Mouse (Mus musculus) neural tube, embryonic 12.5 days (tissue): ENCODE measurements around the gene Nfe2l3. TPM values are rescaled to one million over a fixed set of nuclear protein-coding genes. Genes with fewer than 3 reads are reported as not detected.
A peak's percentile ranks its signal among the peaks of the same experiment; 100 is the strongest.
"Not testable (repeated sequence)": the region's sequence is repeated elsewhere in the genome, so short reads cannot be mapped to it uniquely, and the experiment has no call there.

Experiments used
- ATAC-seq: fragments of 200-750 bp; cut with Nextera tagmentation; 2 replicates; pipeline ENCODE4 v1.8.0; 2017; ENCODE audit warnings: low read depth, mild to moderate bottlenecking, moderate TSS enrichment, moderate library complexity; ENCODE audit not compliant: low FRiP score
- H3K27ac ChIP-seq: fragments of 300-500 bp; sonication (generic); 2 replicates; pipeline ENCODE4 v1.5.1; 2016
- H3K27me3 ChIP-seq: fragments of 300-500 bp; sonication (generic); replicated peaks from 2 replicates; pipeline ENCODE4 v1.6.1; 2016; ENCODE audit warnings: mild to moderate bottlenecking
- H3K36me3 ChIP-seq: fragments of 300-500 bp; sonication (generic); 2 replicates; pipeline ENCODE4 v1.6.1; 2016; ENCODE audit warnings: mild to moderate bottlenecking
- H3K4me1 ChIP-seq: fragments of 300-500 bp; sonication (generic); 2 replicates; pipeline ENCODE4 v1.6.1; 2016
- H3K4me2 ChIP-seq: fragments of 300-500 bp; sonication (generic); replicated peaks from 2 replicates; pipeline ENCODE4 v1.6.1; 2016; ENCODE audit warnings: mild to moderate bottlenecking
- H3K4me3 ChIP-seq: fragments of 300-500 bp; sonication (generic); 2 replicates; pipeline ENCODE4 v1.5.1; 2016
- H3K9ac ChIP-seq: fragments of 300-500 bp; sonication (generic); 2 replicates; pipeline ENCODE4 v1.6.1; 2016; ENCODE audit warnings: mild to moderate bottlenecking
- H3K9me3 ChIP-seq: fragments of 300-500 bp; sonication (generic); 2 replicates; pipeline ENCODE4 v1.6.1; 2016; ENCODE audit warnings: mild to moderate bottlenecking
- WGBS: fragments of 180-500 bp; shearing (Covaris S2); methylation state at CpG from one replicate; pipeline ENCODE4 v1.1.7; 2016; 5-methylcytosine and 5-hydroxymethylcytosine counted together
- polyA plus RNA-seq: library from polyadenylated mRNA; unstranded; fragments of >200 nt; fragmentation: Nextera tagmentation; extraction: Ambion mirVana; gene quantifications from 2 replicates; pipeline ENCODE4 v1.2.1, GENCODE M21; 2016

Nfe2l3 gene
- polyA plus RNA-seq, 1 experiment from 2014 or later: 3.4 TPM

DNA sequence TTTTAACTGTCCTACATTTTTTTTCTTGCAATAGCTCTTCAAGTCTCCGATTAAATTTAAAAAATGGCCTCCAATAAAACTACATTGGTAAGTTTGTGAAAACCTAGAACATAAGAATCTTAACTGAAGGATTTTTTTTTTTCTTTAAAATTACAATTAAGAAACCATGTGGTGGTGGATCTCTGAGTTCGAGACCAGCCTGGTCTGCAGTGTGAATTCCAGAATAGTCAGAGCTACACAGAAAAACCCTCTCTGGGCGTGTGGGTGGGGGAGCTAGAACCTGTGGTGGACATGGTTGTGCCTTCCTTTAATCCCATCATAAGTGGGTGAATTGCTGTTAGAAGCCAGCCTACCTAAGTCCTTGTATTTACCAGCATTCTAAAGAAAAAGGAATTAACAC is 39.3 kb downstream of the Nfe2l3 start:
- Histone ChIP-seq H3K9me3 (no peaks in the 10 kb centered on the region), H3K4me2 (peak overlapping the region; percentile 57), H3K9ac (peak overlapping the region; percentile 99), H3K27me3 (no peaks in the 10 kb centered on the region), H3K36me3 (peaks cover 25% of the 10 kb centered on the region), H3K4me1 (peaks cover 17% of the 10 kb centered on the region), H3K4me3 (peak overlapping the region; percentile 91), H3K27ac (no peak overlapping the region)
- WGBS: 17% methylated on average over 3 of the region's 3 CpGs
- ATAC-seq: no peak

DNA sequence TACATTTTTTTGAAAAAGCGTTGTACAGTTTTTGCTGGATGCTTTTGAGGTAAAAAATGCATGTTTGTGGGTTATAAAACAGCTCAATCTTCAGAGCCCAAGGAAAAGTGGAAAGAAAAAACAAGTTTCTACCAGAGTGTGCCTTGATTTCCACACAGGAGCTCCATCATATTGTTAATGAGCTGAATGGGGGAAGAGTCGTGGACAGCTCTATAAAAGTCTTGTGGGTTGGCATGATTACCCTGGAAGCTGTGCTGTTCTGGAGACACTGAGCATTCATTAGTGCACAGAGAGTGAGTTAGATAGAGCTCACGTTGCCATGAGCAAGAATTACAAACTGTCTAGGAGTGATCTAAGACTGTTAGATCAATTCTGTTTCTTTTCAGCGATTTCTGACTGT is 39.7 kb downstream of the Nfe2l3 start:
- Histone ChIP-seq H3K36me3 (peaks cover 25% of the 10 kb centered on the region), H3K27ac (no peak overlapping the region)

DNA sequence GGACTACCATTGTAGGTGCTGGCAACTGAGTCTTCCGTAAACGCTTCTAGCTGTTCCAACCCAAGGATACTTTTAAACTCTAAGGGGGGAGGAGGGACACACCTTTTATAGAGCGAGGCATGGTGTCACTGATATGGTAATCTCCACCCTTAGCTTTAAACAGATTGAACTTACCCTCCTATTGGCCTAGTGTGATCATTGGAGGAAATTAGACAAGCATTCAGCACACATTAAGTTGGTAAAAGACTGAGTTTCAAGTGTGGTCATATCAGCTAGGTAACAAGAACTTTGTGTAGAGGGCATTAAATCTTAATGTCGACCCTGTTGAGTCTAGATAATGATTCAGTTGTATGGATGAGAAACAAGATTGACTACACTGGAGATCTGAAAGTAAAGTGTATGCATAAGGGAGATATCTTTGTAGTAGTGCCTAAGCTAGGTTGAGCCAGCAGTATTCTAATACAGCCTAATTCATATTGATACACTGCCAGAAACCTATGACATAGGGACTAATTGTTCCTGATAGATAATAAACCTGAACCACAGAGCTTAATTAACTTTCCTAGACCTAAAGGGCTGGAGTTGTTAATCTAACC is 46.8 kb downstream of the Nfe2l3 start:
- H3K27ac ChIP-seq: no peak overlapping the region
- no peak overlapping the region for H3K4me3 ChIP-seq
- no peaks in the 10 kb centered on the region for H3K9me3 ChIP-seq
- H3K4me1 ChIP-seq: no peaks in the 10 kb centered on the region
- ATAC-seq: no peak
- H3K36me3 ChIP-seq: peaks cover 72% of the 10 kb centered on the region
- H3K9ac ChIP-seq: no peak overlapping the region
- H3K27me3 ChIP-seq: no peaks in the 10 kb centered on the region
- H3K4me2 ChIP-seq: no peak overlapping the region
- 92% methylated on average over 4 of the region's 4 CpGs for WGBS

More for the DNA sequence above, 39.7 kb downstream of the Nfe2l3 start:
- 46% methylated on average over 4 of the region's 4 CpGs for WGBS
- peak overlapping the region; percentile 99 for H3K9ac ChIP-seq
- peaks cover 13% of the 10 kb centered on the region; the same call in 1 of the 2 replicates for H3K4me1 ChIP-seq
- H3K4me3 ChIP-seq: peak overlapping the region; percentile 91
- no peaks in the 10 kb centered on the region for H3K9me3 ChIP-seq
- ATAC-seq: no peak
- peak overlapping the region; percentile 57 for H3K4me2 ChIP-seq
- no peaks in the 10 kb centered on the region for H3K27me3 ChIP-seq

DNA sequence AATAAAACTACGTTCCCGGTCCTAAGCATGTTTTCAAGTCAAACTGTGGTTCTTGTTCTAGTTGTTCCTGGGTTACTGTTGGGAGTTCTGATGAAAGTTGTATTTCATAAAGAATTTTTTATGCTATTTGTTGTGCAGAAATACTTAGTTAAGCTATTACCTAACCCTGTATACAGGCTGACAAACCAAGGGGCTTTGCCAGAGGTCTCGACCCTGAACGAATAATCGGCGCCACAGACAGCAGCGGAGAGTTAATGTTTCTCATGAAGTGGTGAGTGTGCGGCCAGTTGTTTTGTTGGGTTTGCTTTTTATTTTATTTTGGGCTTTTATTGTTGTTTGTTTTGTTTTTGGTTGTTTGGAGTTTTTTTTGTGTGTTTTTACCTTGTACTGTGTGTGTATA is 49.1 kb downstream of the Nfe2l3 start:
- H3K4me1 ChIP-seq: no peaks in the 10 kb centered on the region
- H3K36me3 ChIP-seq: peaks cover 60% of the 10 kb centered on the region
- no peak overlapping the region for H3K9ac ChIP-seq
- no peak for ATAC-seq
- no peaks in the 10 kb centered on the region for H3K27me3 ChIP-seq
- H3K4me2 ChIP-seq: no peak overlapping the region
- no peaks in the 10 kb centered on the region for H3K9me3 ChIP-seq
- no peak overlapping the region for H3K27ac ChIP-seq
- H3K4me3 ChIP-seq: no peak overlapping the region
- WGBS: 94% methylated on average over 8 of the region's 8 CpGs

DNA sequence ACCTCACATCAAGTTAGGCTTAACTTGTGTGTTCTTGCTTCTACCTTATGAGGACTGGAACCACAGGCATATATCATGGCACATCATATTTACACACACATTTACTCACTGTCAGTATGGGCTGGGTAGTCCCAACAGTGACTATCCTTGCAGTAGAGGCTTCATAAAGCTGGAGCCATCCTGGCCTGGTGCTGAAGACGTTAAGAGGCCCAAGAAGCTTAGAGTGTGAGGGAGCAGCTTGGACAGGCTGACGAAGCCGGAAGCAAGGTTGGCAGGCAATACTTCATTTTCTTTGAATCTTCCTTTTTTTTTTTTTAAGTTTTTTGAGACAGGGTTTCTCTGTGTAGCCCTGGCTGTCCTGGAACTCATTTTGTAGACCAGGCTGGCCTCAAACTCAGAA is 51.4 kb downstream of the Nfe2l3 start:
- Histone ChIP-seq H3K36me3 (peaks cover 45% of the 10 kb centered on the region), H3K4me2 (no peak overlapping the region), H3K9me3 (no peaks in the 10 kb centered on the region), H3K27ac (no peak overlapping the region), H3K27me3 (no peaks in the 10 kb centered on the region), H3K9ac (no peak overlapping the region), H3K4me3 (no peak overlapping the region), H3K4me1 (no peaks in the 10 kb centered on the region)
- ATAC-seq: no peak
- 90% methylated on average over 3 of the region's 3 CpGs for WGBS

DNA sequence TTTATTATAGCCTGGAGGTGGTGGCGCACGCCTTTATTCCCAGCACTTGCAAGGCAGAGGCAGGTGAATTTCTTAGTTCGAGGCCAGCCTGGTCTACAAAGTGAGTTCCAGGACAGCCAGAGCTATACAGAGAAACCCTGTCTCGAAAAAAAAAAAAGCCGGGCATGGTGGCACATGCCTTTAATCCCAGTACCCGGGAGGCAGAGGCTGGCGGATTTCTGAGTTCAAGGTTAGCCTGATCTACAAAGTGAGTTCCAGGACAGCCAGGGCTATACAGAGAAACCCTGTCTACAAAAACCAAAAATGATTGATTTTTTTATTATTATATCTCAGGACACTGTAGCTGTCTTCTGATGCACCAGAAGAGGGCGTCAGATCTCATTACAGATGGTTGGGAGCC is 52.1 kb downstream of the Nfe2l3 start:
- not testable (repeated sequence) for H3K4me1 ChIP-seq, ATAC-seq

DNA sequence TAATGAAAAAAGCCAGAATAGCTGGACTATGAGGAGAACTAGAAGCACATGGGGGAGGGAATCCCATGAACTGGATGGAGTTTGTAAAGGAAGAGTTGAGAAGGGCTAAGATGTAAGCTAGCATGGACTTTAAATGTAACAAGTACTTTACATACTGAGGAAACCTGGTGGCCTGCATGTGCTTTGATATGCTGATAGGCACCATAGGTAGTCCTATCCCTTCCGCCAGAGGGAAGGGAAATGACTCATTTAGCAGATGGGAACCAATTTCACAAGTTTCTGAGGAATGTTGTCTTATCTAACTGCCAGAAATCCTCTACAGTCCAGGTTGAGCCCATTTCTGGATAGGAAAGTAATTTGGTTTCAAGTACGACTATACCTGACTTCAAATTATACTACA is 53.2 kb downstream of the Nfe2l3 start:
- no peak for ATAC-seq
- Histone ChIP-seq H3K4me3 (no peak overlapping the region), H3K27ac (no peak overlapping the region), H3K9me3 (no peaks in the 10 kb centered on the region), H3K36me3 (peaks cover 27% of the 10 kb centered on the region), H3K4me1 (no peaks in the 10 kb centered on the region), H3K9ac (no peak overlapping the region), H3K4me2 (no peak overlapping the region), H3K27me3 (no peaks in the 10 kb centered on the region)
- 52% methylated on average over 2 of the region's 2 CpGs for WGBS

More for the DNA sequence above, 52.1 kb downstream of the Nfe2l3 start:
- not testable (repeated sequence) for H3K9me3 ChIP-seq, H3K27me3 ChIP-seq, H3K27ac ChIP-seq, H3K4me2 ChIP-seq, H3K9ac ChIP-seq, H3K4me3 ChIP-seq
- peaks cover 38% of the 10 kb centered on the region for H3K36me3 ChIP-seq
- WGBS: 87% methylated on average over 8 of the region's 8 CpGs

DNA sequence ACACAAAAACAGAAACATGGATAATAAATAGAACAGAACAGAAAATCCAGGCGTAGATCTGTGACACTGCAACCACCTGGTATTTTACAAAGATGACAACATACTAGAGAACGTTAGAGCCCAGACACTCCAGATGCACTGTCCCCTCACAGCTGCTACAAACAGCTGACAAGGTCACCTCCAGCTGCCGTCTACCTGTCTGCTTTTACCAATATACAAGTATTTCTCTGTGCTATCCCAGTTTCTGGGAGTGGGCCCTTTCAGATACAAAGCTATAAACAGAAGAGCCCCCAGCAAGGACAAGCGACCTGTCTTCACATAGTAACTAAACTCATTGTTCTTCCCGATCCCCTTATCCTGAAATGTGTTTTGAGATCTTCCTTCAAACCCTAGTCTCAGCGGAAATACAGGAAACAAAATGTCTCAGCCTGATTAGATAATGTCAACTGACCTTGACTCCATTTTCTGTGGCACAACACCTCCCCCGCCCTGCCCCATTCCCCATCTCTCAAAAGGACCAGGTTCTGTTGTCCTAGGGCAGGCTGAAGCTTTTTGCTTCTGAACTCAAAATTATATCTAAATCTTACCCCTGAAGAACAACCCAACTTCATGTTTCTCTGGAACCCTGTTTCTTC is 53.7 kb downstream of the Nfe2l3 start:
- H3K9me3 ChIP-seq: no peaks in the 10 kb centered on the region
- WGBS: 74% methylated on average over 7 of the region's 7 CpGs
- no peak overlapping the region for H3K27ac ChIP-seq
- H3K4me1 ChIP-seq: no peaks in the 10 kb centered on the region
- H3K27me3 ChIP-seq: no peaks in the 10 kb centered on the region
- ATAC-seq: no peak
- peaks cover 22% of the 10 kb centered on the region for H3K36me3 ChIP-seq
- H3K4me2 ChIP-seq: no peak overlapping the region
- no peak overlapping the region for H3K4me3 ChIP-seq
- no peak overlapping the region for H3K9ac ChIP-seq

DNA sequence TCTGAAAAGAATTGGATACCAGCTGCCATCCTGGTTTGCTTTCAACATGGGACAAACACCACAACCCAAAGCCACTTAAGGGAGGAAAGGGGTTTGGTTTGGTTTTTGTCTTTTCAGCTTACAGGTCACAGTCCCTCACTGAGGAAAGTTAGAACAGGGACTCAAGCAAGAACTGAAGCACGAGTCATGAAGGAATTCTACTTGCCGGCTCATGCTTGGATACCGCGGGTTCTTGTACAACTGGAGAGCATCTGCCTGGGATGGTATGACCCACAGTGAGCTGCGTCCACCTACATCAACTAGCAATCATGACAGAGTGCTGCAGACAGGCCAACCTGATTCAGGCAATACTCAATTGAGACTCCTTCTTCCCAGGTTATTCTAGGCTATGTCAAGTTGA is 54.3 kb downstream of the Nfe2l3 start:
- peaks cover 16% of the 10 kb centered on the region for H3K36me3 ChIP-seq
- WGBS: 91% methylated on average over 5 of the region's 5 CpGs
- no peak overlapping the region for H3K9ac ChIP-seq
- H3K9me3 ChIP-seq: no peaks in the 10 kb centered on the region
- no peak overlapping the region for H3K27ac ChIP-seq
- no peak for ATAC-seq
- no peak overlapping the region for H3K4me3 ChIP-seq
- H3K4me2 ChIP-seq: no peak overlapping the region
- H3K4me1 ChIP-seq: no peaks in the 10 kb centered on the region
- no peaks in the 10 kb centered on the region for H3K27me3 ChIP-seq

DNA sequence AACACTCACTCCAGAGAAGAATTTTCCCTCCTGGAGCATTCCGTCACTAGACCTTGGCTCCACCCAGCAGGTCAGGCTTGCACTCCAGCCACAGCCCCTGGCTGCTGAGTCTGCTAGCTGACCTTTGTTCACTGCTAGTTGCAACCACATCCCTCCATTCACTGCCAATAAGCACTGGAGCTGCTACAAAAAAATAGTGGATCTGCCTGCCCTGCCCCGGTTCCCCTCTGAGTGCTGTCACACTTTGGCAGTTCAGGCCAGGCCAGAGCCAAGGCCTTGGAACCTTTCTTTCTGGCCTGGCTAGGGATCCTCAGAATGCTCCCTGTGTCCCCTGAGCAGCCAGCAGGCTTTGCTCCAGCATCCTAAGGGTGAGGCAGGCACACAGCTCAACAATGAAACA is 57.3 kb downstream of the Nfe2l3 start:
- no peak for ATAC-seq
- H3K9me3 ChIP-seq: no peaks in the 10 kb centered on the region
- WGBS: 77% methylated on average over 2 of the region's 2 CpGs
- no peaks in the 10 kb centered on the region for H3K36me3 ChIP-seq
- H3K4me3 ChIP-seq: no peak overlapping the region
- H3K9ac ChIP-seq: no peak overlapping the region
- no peaks in the 10 kb centered on the region for H3K4me1 ChIP-seq
- H3K27me3 ChIP-seq: no peaks in the 10 kb centered on the region
- H3K4me2 ChIP-seq: no peak overlapping the region
- no peak overlapping the region for H3K27ac ChIP-seq

DNA sequence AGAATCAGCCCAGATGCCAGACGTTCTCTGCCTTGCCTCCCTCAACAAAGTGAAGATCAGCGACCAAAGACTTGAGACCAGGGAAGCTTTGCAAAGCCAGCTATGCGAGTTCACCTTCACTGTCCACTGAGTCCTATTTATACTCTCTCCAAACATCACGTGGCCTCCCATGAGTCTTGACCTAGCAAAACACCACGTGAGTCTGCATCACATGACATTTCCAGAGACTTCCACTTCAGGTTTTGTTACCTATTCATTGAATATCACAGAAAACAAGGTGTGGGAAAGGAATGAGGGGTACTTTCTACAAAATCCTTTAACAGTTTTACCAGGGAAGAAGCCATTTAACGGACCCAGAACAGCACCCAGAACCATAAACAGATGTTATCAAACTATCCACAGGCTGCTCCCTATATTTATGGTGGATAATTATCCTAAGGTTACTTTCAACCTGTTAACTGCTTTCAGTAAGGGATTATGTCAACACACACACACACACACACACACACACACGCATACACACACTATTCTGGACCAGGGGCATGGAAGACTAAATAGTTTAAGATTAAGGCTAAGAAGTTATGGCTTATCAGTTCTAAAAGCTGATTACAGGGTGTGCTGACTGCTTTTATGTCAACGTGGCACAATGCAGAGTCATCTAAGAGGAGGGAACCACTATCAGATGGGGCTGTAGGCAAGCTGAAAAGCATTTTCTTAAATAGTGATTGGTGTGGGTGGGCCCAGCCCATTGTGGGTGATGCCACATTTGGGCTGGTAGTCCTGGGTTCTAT is 65.0 kb downstream of the Nfe2l3 start:
- H3K9ac ChIP-seq: no peak overlapping the region
- 77% methylated on average over 8 of the region's 8 CpGs for WGBS

DNA sequence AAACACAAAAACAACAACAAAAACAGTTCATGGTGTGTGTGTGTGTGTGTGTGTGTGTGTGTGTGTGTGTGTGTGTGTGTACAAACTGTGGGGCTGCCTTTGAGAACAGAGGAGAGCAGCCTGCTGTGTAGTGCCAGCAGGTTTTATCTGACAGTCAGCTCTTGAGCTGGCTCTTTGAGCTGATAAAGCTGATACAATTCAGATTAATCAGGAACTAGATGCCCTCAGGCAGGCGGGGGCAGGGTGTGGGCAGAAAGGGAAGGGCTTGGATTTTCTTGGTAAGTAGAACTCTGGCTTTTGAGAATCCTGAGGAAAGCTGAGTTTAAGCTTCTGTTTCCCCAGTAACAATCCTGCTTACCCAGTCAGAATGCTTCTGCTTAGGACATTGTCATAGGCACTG is 73.2 kb downstream of the Nfe2l3 start:
- H3K27me3 ChIP-seq: no peaks in the 10 kb centered on the region
- WGBS: 64% methylated on average over 1 of the region's 1 CpGs
- H3K4me2 ChIP-seq: no peak overlapping the region
- H3K36me3 ChIP-seq: no peaks in the 10 kb centered on the region
- no peak overlapping the region for H3K9ac ChIP-seq
- H3K4me3 ChIP-seq: no peak overlapping the region
- no peaks in the 10 kb centered on the region for H3K4me1 ChIP-seq
- no peak for ATAC-seq
- H3K9me3 ChIP-seq: no peaks in the 10 kb centered on the region
- H3K27ac ChIP-seq: no peak overlapping the region

More for the DNA sequence above, 65.0 kb downstream of the Nfe2l3 start:
- H3K9me3 ChIP-seq: no peaks in the 10 kb centered on the region
- no peak overlapping the region for H3K4me3 ChIP-seq
- ATAC-seq: no peak
- H3K27ac ChIP-seq: no peak overlapping the region
- no peaks in the 10 kb centered on the region for H3K27me3 ChIP-seq
- H3K4me2 ChIP-seq: no peak overlapping the region
- no peaks in the 10 kb centered on the region for H3K4me1 ChIP-seq
- no peaks in the 10 kb centered on the region for H3K36me3 ChIP-seq
